Mouse (Mus musculus): ENCODE data around the gene Calm5. TPM values are rescaled to one million over a fixed set of nuclear protein-coding genes. Genes with fewer than 3 reads are reported as not detected.
A peak's percentile ranks its signal among the peaks of the same experiment; 100 is the strongest.
"Not testable (repeated sequence)": the region's sequence is repeated elsewhere in the genome, so short reads cannot be mapped to it uniquely, and the experiment has no call there.

Gene Calm5
- total RNA-seq (2015) (not detected in 2 replicates), total RNA-seq (2017) (not detected in 2 replicates)

DNA sequence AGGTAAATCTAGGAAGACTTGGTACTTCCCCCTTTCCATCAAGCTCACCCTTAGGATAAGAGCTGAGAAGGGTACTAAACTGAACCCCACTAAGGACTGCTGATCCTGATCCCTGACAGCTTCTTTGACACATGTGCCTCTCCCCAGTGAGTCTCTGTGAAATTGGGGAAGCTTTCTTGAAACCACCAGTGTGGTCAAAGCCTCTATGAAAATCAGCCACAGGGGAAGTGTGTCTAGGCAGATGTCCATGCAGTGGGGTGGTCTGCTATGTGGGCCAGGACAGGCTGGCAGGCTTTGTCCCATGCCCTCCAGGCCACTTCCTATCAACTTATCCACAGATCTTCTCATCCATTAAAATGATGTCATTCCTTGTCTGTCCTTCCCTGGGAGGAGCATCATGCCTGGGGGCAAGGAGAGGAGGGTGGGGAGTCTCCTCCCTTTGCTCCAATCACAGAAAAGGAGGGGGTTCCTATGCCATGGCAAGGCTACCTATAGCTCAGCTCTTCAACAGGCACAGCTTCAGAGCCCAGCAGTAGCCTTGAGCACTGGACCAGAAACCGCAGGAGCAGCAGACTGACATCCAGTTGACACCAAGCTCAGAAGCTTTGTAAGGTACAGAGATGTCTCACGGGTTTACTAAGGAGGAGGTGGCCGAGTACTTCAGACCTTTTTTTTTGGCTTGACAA is at the start of gene Calm5:
Gene Calm5 (plus strand): TSS at position 526 of the 686 bp plus-strand sequence.
- peak; percentile 97 for ATAC-seq (ENCODE audit: poor library complexity, severe bottlenecking)

DNA sequence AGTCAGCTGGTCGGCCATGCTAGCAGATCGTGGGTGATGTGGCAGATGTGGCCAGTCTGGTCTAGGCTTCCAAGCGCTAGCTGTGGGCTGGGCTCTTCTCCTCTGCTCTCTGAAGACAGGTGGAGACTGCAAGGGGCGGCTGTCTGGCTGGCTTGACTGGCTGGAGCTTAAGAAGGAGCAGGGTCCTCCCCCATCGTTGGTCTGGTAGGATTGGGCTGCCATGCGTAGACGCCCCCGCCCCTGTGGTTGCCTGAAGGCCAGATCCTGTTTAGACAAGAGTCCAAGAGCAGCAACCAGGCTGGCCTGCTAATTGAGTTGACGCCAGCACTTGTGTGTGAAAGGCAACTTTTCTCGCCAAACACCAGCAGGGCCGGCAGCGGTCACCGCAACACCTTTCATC is 49.8 kb upstream of the Calm5 start, which contains the start of gene Calml3:
Gene Calml3 (minus strand): TSS at position 131 of the 400 bp plus-strand sequence.
- no peak for ATAC-seq (ENCODE audit: poor library complexity, severe bottlenecking)

DNA sequence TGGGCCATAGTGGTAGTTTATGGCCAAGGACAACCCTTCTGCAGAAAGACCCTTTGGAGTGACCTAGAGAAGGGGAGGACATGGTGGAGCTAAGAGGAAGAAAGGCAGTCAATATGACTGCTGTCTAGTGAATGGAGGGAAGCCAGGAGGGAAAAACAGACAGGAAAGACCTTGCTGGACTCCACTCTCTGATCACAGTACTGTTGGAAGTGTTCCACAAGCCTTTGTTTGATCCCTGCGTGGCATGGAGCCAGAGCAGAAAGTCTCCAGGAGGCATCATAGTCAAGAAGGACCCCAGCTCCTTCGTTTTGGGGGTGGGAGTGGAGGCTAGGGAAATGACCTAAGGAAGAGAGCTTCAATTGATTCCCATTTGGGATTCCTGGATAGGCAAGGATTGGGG is 48.8 kb upstream of the Calm5 start:
- ATAC-seq (ENCODE audit: poor library complexity, severe bottlenecking) = no peak

DNA sequence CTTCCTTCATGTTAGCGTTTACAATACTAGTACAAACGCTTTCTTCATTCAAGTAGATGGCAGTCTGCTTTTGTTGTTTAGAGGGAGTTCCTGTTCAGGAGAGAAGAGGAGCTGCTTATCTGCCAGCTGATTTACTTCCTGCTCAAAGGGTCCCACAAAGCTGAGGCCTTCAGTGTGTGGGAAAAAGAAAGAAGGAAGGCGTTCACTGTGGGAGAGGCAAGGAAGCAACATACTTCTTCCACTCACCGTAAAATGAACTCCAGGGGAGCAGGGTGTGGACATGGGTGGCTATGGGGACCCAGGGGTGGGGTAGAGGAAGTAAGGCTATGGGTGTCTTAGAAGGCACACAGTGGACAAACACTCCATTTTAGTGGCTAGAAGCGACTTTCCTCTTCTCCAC is 48.3 kb upstream of the Calm5 start:
- ATAC-seq (ENCODE audit: poor library complexity, severe bottlenecking) = peak; percentile 76

DNA sequence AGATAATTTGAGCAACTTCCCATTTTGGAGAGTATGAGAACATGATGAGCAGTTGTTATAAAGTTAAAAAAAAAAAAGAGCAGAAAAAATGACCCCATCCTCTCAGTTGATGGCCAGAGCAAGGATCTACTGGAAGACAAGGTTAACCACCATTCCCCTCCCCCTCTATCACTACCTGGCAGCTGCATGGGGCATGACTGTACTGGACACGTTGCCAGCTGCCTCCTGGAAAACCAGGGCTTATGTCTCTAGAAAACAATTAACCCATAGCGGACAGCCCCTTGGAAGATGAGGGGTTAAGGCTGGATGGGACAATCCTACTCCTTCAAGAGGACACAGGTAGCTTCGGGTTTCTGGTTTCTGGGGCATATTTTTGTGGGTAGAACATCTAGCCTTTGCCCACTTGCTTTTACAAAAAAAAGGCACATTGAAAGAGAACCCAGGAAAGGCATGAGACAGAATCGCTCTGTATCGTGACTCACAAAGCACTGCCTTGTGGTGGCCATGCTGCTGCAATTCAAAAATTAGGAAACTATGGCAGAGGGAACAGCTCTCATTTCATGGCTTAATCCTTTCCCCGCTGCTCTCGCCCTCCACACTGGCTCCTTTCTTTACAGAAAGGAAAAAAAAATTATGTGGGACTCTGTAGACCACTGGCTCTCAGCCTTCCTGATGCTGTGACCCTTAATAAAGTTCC is 46.7 kb upstream of the Calm5 start:
- ATAC-seq (ENCODE audit: poor library complexity, severe bottlenecking) = peak; percentile 39; the same call in 1 of the 2 replicates

DNA sequence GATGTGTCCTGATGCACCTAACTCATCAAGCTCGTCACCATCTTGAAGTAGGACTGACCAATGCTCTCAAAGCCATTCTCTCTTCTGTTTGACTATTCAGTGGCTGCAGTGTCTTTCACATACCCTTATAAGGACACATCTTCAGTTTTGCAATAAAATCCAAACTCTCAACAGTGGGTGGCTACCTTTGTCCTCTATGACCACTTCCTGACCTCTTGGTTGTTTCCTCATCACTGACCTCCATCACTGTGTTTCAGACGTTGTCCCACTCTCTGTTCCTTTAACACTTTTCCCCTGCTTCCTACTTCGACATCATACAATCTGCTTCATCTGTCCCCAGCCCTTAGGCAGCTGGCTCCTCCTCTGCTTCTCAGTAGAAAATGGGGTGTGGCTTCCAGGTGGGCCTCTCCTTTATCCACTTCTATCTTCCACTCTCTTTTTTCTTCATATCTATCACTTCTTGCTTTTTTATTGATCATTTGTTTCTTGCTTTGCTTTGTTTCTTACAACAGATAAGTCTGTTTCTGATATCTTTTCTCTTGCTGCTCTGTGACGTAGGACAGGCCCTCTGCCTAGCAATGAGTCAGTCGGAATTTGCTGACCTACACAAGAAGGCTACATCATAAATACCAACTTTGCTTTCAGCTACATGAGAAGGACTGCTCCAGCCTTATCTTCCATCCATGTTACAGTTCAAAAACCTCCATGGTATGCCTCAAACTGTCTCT is 35.8 kb upstream of the Calm5 start:
- peak; percentile 95 for ATAC-seq (ENCODE audit: poor library complexity, severe bottlenecking)

DNA sequence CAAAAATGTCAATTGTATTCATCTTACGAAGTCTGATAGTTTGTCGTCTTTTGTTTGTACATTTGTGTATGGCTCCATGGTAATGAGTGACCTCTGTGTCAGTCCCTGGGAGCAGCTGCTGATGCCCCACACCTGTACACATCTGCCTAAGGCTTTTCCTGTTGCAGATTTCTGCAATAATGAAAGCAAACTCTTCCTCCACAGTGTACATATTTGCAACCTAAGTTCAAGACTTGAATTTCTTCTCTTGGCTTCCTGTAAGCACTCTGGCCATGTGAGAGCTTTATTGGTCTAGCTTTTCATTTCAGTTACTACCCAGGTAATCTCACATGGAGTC is 35.3 kb upstream of the Calm5 start:
- no peak for ATAC-seq (ENCODE audit: poor library complexity, severe bottlenecking)

DNA sequence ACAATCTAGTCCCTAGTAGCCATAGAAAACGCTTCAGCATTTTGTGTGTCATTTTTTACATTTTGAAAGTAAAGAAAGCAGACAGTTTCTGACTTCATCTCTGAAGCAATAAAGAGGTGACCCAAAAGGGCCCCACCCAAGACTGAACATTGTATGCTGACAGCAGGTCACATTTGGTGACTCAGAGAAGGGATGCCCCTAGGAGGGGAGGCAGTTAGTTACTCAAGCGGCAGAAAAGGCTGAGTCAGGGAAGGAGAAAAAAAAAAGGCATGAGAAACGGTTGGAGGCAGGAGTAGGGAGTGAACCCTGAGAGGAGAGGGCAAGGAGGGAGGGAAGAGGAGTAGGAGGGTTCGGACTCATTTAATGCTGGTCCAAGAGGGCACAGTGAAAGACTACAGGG is 31.9 kb upstream of the Calm5 start:
- peak; percentile 59 for ATAC-seq (ENCODE audit: poor library complexity, severe bottlenecking)

DNA sequence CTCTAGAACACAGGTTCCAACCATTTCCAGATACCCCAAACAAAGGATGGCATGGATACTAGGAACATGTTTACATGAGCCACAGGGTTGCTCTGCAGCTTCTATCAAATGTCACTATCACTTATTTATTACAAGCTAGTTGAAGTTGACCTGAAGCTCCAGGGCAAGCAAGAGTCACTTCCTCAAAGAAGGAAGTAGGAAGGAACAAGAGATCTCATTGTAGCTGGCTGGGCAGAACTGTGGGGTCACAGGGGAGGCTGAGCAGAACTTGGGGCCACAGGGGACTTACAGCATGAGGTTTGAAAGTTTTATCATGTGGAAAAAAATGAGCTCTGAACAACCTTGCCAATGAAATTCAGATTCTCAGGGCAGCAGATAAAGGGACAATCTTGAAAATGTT is 28.2 kb upstream of the Calm5 start:
- peak; percentile 65 for ATAC-seq (ENCODE audit: poor library complexity, severe bottlenecking)

DNA sequence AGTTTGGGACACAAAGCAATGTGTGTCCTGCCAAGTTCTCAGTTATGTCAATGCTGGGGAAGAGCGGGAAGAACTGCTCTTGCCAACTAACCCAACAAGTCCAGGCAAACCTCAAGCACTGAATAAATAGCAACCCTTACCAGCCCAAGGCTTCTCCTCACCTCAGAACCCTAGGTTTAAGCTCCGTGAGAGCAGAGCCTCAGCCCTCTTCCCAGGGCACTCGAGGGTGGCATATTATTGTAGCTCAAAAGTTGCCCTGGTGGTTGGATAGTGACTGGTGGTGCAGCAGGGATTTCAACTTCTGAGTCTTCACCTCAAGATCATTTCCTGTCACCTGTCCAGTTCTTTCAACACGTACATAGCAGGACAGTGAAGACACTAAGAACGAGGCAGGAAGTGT is 22.4 kb upstream of the Calm5 start:
- ATAC-seq (ENCODE audit: poor library complexity, severe bottlenecking) = no peak

DNA sequence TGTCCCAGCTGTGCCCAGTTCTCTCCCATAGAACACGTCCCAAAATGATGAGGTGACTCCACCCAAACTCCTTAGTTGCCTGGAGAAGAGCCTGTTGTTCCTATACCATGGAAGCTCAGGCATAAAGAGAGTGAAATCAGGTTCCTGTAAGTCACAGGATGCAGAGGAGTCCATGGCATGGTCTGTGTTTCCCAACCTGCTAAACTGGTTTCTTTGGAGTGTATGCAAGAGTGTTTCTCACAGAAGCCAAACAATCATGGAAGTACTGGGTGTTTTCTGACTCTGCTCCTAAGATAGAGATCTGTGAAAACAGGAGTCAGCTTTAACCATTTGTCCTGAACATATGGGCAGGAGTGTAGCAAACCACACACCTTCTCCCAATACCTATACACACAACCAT is 22.0 kb upstream of the Calm5 start:
- 0 out of 2 replicates have a peak, but pooled peaks have one; percentile 10 for ATAC-seq (ENCODE audit: poor library complexity, severe bottlenecking)

DNA sequence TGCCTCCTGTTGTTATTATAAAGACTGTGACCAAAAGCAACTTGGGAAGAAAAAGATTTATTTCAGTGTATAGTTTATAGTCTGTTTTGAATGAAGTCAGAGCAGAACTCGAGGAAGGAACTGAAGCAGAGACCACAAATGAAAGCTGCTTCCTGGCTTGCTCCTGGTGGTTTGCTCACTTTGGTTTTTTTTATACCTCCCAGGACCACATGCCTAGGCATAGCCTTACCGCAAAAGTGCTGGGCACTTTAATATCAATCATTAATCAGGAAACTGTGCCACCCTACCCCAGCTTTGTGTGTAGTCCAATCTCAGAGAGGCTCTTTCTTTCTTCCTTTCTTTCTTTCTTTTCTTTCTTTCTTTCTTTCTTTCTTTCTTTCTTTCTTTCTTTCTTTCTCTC is 21.5 kb upstream of the Calm5 start:
- peak; percentile 28; the same call in 1 of the 2 replicates for ATAC-seq (ENCODE audit: poor library complexity, severe bottlenecking)

DNA sequence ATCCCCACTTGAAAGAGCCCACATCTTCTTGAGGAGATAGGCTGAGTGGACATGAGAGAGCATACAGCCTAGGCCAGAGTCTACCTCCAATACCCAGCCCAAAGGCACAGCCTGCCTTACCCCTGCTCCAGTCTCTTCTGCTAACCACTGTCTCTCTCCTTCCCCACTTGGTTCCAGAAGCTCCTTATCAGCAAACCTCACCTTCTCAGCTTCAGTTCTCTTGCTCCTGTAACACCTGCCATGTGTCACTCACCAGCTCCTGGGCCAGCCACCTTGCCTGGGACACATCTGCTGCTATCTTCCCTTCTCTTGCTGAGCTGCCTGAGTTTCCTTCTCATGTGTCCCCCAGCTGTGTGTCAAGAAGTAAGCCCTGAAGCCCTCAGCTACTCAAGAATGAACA is 20.3 kb upstream of the Calm5 start:
- ATAC-seq (ENCODE audit: poor library complexity, severe bottlenecking) = not testable (repeated sequence)

DNA sequence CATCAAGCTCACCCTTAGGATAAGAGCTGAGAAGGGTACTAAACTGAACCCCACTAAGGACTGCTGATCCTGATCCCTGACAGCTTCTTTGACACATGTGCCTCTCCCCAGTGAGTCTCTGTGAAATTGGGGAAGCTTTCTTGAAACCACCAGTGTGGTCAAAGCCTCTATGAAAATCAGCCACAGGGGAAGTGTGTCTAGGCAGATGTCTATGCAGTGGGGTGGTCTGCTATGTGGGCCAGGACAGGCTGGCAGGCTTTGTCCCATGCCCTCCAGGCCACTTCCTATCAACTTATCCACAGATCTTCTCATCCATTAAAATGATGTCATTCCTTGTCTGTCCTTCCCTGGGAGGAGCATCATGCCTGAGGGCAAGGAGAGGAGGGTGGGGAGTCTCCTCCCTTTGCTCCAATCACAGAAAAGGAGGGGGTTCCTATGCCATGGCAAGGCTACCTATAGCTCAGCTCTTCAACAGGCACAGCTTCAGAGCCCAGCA is 16.6 kb upstream of the Calm5 start, which contains the start of gene Calm4:
Gene Calm4 (plus strand): TSS at position 446 of the 496 bp plus-strand sequence.
- peak; percentile 89 for ATAC-seq (ENCODE audit: poor library complexity, severe bottlenecking)

DNA sequence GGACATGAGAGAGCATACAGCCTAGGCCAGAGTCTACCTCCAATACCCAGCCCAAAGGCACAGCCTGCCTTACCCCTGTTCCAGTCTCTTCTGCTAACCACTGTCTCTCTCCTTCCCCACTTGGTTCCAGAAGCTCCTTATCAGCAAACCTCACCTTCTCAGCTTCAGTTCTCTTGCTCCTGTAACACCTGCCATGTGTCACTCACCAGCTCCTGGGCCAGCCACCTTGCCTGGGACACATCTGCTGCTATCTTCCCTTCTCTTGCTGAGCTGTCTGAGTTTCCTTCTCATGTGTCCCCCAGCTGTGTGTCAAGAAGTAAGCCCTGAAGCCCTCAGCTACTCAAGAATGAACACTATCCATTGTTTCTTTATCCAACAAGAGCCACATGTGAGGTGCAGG is 13.3 kb upstream of the Calm5 start:
- ATAC-seq (ENCODE audit: poor library complexity, severe bottlenecking) = not testable (repeated sequence)

DNA sequence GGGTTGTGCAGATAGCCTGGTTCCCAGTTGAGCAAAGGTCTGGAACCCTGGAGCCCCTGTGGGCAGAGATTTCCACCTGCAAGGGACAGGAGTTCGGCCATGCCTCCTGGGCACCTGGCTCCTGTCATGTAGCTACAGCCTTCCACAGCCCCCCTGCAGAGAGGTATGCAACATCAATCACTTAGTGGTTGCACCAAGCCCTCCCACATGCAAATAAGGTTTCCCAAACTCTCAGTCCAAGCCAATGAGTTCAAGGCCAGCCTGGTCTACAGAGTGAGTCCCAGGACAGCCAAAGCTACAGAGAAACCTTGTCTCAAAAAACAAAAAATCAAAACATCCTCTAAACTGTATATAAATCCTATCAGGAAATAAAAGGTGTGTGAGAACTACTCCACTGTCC is 3.6 kb upstream of the Calm5 start:
- no peak for ATAC-seq (ENCODE audit: poor library complexity, severe bottlenecking)

DNA sequence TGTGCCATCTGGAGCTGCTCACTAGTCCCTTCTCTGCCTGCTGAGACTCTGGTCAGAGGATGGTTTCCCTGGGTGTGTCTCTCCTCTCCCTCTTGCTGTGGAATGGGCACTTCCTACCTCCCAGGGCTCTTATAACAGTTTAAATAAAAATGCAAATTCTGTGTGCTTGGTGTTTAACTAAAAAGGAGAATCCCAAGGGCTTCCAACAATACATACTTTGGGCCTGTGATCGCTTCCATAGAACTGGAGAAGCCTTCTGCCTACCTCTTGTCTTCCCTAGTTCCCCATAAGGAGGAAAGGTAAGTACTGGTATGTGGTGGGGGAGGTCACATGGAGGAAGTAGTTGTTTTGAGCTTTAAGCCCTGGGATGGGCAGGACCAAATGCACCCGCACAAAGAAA is 883 bp downstream of the Calm5 start:
- no peak for ATAC-seq (ENCODE audit: poor library complexity, severe bottlenecking)

DNA sequence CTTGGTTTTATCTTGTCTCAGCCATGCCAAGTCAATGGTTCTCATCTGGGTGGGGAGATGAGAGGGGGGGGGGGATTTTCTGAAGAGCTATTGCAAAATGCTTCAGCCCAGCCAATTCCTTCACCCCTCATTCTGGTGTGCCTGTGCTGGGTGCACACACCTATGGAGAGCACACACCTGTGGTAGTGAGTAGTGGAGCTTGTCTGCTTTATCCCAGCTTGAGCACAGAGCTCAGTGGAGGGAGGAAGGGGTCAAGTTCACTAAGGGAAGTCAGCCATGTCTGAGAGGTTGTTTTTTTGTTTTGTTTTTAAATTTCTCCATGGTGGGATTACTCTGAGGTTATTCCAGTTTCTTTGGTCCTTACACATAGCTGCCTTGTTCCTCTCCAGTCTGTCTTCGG is 2.3 kb downstream of the Calm5 start:
- ATAC-seq (ENCODE audit: poor library complexity, severe bottlenecking) = no peak

DNA sequence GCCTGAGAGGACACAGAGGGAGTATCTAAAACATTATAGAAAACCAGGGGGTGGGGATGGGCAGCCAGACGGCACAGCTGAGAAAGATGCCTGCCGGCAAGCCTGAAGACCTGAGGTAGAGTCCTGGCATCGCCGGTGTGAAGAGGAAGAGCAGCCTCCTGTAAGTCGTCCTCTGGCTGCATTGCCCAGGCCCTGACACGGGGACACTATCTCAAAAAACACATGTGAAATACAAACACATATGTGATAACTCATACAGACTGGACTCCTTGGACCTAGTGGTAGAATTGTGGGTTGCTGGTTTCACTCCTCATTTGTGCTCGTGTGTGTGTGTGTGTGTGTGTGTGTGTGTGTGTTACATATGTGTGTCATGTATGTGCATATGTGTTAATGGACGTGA is 7.3 kb downstream of the Calm5 start:
- ATAC-seq (ENCODE audit: poor library complexity, severe bottlenecking) = no peak

DNA sequence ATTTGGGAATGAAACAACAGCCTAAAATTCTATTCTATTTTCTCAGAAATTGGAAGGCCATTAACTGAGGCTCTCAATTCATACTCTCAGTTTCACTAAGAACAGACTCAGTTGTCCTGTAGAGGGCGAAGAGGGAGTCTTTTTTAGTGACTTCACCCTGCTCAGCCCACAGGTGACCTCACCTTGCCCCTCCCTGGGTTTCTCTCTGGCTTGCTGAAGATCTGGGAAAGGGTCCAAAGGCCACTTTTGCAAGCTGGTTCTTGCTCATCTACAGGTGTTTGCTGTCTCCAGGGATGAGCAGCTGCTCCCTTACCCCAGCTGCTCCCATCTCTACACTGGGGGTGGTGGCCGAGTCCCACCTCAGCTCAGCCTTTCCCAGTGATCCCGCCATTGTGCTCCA is 8.4 kb downstream of the Calm5 start:
- no peak for ATAC-seq (ENCODE audit: poor library complexity, severe bottlenecking)

DNA sequence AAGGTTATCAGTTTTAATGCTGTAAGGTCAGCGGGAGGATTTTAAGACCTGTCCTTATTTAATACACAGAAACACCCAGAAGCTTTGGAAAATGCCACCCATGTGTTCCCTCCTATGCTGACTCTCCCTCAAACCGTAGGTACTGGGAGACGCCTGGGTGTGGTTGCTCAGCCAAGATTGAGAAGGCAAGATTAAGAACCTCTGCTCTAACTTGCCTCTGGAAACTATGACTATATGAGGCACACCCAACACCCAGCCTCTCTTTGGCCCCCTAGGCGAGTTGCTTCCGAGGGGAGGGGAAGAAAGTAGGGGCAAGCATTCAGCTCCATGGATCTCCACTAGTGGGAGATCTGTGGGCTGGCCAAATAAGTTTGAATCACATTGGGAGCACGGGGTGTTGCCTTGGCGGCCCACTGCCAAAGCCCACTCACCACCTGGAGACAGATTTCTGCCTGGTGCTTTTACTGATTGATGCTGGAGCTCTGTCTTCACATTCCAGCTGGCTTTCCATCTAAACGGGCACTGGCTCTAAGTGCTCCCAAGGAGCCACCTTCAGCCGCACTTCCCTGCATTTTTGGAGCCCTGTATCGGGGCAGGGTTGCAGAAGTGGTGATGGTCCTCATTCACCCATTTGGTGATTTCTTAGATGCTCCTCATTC is 9.1 kb downstream of the Calm5 start:
- no peak for ATAC-seq (ENCODE audit: poor library complexity, severe bottlenecking)

Data from megakaryocyte, adult 5-6 weeks (primary cell).